Mouse (Mus musculus): ENCODE measurements at regions not wholly inside any gene's neighbourhood (a gene's known extent, or its start where the extent isn't known, plus 50 kb on each side); places are given as distances from the start of the nearest gene placed in this dataset.

GRCm38 (mm10) chr12:80017376-80017929, 95.4 kb downstream of the Zfp36l1 start:
- DNase-seq: no peak

- no peak for DNase-seq
Measured at GRCm38 (mm10) chr12:80015938-80016337, 96.9 kb downstream of the Zfp36l1 start.

- DNase-seq: no peak
Measured at GRCm38 (mm10) chr12:80014598-80014983, 98.2 kb downstream of the Zfp36l1 start.

GRCm38 (mm10) chr12:80013904-80014597, 98.8 kb downstream of the Zfp36l1 start:
- peak; percentile 66 to 70 for DNase-seq

- no peak for DNase-seq
Measured at GRCm38 (mm10) chr12:80013577-80013903, 99.3 kb downstream of the Zfp36l1 start.

- peak; percentile 34 to 54 for DNase-seq
Measured at GRCm38 (mm10) chr12:80011916-80012315, 100.9 kb downstream of the Zfp36l1 start.

- no peak for DNase-seq
Measured at GRCm38 (mm10) chr12:80010947-80011346, 101.9 kb downstream of the Zfp36l1 start.

- DNase-seq: no peak
Measured at GRCm38 (mm10) chr12:80010220-80010619, 102.6 kb downstream of the Zfp36l1 start.

GRCm38 (mm10) chr12:80007849-80008248, 105.0 kb downstream of the Zfp36l1 start:
- DNase-seq: no peak

- DNase-seq: peak in 1 of 2 experiments; percentile 65
Measured at GRCm38 (mm10) chr12:80005227-80005919, 107.4 kb downstream of the Zfp36l1 start.

GRCm38 (mm10) chr12:80004575-80004974, 108.2 kb downstream of the Zfp36l1 start:
- DNase-seq: peak in 1 of 2 experiments; percentile 33

- DNase-seq: no peak
Measured at GRCm38 (mm10) chr12:80003486-80003885, 109.3 kb downstream of the Zfp36l1 start.

GRCm38 (mm10) chr12:80002474-80003125, 110.2 kb downstream of the Zfp36l1 start:
- no peak for DNase-seq

GRCm38 (mm10) chr12:80001794-80002193, 111.0 kb downstream of the Zfp36l1 start:
- peak; percentile 63 to 74 for DNase-seq

- DNase-seq: no peak
Measured at GRCm38 (mm10) chr12:79999868-80000370, 112.9 kb downstream of the Zfp36l1 start.

- DNase-seq: peak; percentile 55 to 56
Measured at GRCm38 (mm10) chr12:79998788-79999187, 114.0 kb downstream of the Zfp36l1 start.

GRCm38 (mm10) chr12:79998339-79998738, 114.5 kb downstream of the Zfp36l1 start:
- DNase-seq: no peak

GRCm38 (mm10) chr12:79997201-79997600, 115.6 kb downstream of the Zfp36l1 start:
- DNase-seq: no peak

- no peak for DNase-seq
Measured at GRCm38 (mm10) chr12:79995521-79996094, 117.2 kb downstream of the Zfp36l1 start.

- DNase-seq: peak; percentile 39 to 47
Measured at GRCm38 (mm10) chr12:79993821-79994571, 118.8 kb downstream of the Zfp36l1 start.

GRCm38 (mm10) chr12:79991279-79991678, 121.5 kb downstream of the Zfp36l1 start:
- DNase-seq: no peak

- no peak for DNase-seq
Measured at GRCm38 (mm10) chr12:79990751-79991150, 122.1 kb downstream of the Zfp36l1 start.

Data from heart, adult 18-20 months (tissue).